Mouse (Mus musculus) spleen, embryonic (tissue): ENCODE results near the gene Lrrc8a.

ENCODE experiments used
- CTCF ChIA-PET: fragments of 350-600 bp; sonication (Branson Sonifier 250); formaldehyde crosslinking; loops from one replicate; lab custom pipeline; 2022; lab: Charles Lee

Gene Lrrc8a

GRCm38 (mm10) chr2:30261064-30261736, 23.7 kb downstream of the Lrrc8a start:
- CTCF ChIA-PET = interaction anchor here (0.5 kb wide), 1 partner anchor 459 kb away, joined by 3 read pairs; the partner anchor contains the start of gene Slc27a4

- CTCF ChIA-PET = interaction anchor here (0.5 kb wide), 1 partner anchor 460 kb away, joined by 3 read pairs; the partner anchor contains the start of gene Slc27a4
Observed at GRCm38 (mm10) chr2:30261921-30262839, 24.7 kb downstream of the Lrrc8a start.

GRCm38 (mm10) chr2:30262840-30263441, 25.4 kb downstream of the Lrrc8a start:
- CTCF ChIA-PET = no interaction called here

GRCm38 (mm10) chr2:30263811-30264210, 26.3 kb downstream of the Lrrc8a start:
- CTCF ChIA-PET = no interaction called here

- CTCF ChIA-PET = no interaction called here
Observed at GRCm38 (mm10) chr2:30264671-30265519, 27.4 kb downstream of the Lrrc8a start.

GRCm38 (mm10) chr2:30265767-30266253, 28.3 kb downstream of the Lrrc8a start, which contains the start of gene Phyhd1:
TSS of gene Phyhd1 (plus strand) at chr2:30266203.
- CTCF ChIA-PET = no interaction called here

- CTCF ChIA-PET = no interaction called here
Observed at GRCm38 (mm10) chr2:30266392-30266941, 29.0 kb downstream of the Lrrc8a start.

- CTCF ChIA-PET = no interaction called here
Observed at GRCm38 (mm10) chr2:30267466-30267865, 30.0 kb downstream of the Lrrc8a start.

- CTCF ChIA-PET = no interaction called here
Observed at GRCm38 (mm10) chr2:30268371-30268770, 30.9 kb downstream of the Lrrc8a start.

- CTCF ChIA-PET = interaction anchor here (0.6 to 1.1 kb wide), 2 partner anchors 16 to 444 kb away, joined by 3 read pairs; no protein-coding TSS in a partner anchor
Observed at GRCm38 (mm10) chr2:30269241-30269990, 31.9 kb downstream of the Lrrc8a start.

GRCm38 (mm10) chr2:30270134-30270533, 32.6 kb downstream of the Lrrc8a start:
- CTCF ChIA-PET = no interaction called here

GRCm38 (mm10) chr2:30280743-30281142, 43.2 kb downstream of the Lrrc8a start, which contains the start of gene Gm28038:
TSS of gene Gm28038 (plus strand) at chr2:30281043.
- CTCF ChIA-PET = no interaction called here

- CTCF ChIA-PET = interaction anchor here (0.7 kb wide), 1 partner anchor 360 kb away, joined by 5 read pairs; no protein-coding TSS in a partner anchor
Observed at GRCm38 (mm10) chr2:30281651-30282050, 44.1 kb downstream of the Lrrc8a start.

GRCm38 (mm10) chr2:30283193-30283592, 45.7 kb downstream of the Lrrc8a start:
- CTCF ChIA-PET = no interaction called here

- CTCF ChIA-PET = no interaction called here
Observed at GRCm38 (mm10) chr2:30285004-30285403, 47.5 kb downstream of the Lrrc8a start.

GRCm38 (mm10) chr2:30285416-30286181, 48.1 kb downstream of the Lrrc8a start:
- CTCF ChIA-PET = no interaction called here

- CTCF ChIA-PET = no interaction called here
Observed at GRCm38 (mm10) chr2:30286192-30287026, 48.9 kb downstream of the Lrrc8a start, which contains the start of the genes Dolk and Nup188. TSS of gene Dolk (minus strand) at chr2:30286334. TSS of gene Nup188 (plus strand) at chr2:30286397.

GRCm38 (mm10) chr2:30287027-30287373, 49.5 kb downstream of the Lrrc8a start:
- CTCF ChIA-PET = no interaction called here
